Mouse (Mus musculus) stomach, embryonic 14.5 days (tissue): ENCODE results near the gene Ttll10. TPM values are rescaled to one million over a fixed set of nuclear protein-coding genes. Genes with fewer than 3 reads are reported as not detected.

ENCODE experiments used
- ATAC-seq: fragments of 200-750 bp; cut with Nextera tagmentation; 2 replicates; pipeline ENCODE4 v1.8.0; 2017; ENCODE audit warnings: low read depth, moderate TSS enrichment; ENCODE audit not compliant: insufficient number of reproducible peaks, insufficient read depth, low FRiP score
- H3K27ac ChIP-seq: fragments of 300-500 bp; sonication (generic); 2 replicates; pipeline ENCODE4 v1.5.1; 2014; ENCODE audit warnings: mild to moderate bottlenecking, low read length, moderate library complexity, mixed read lengths
- H3K27me3 ChIP-seq: fragments of 300-500 bp; sonication (generic); 2 replicates; pipeline ENCODE4 v1.6.1; 2014; ENCODE audit warnings: low read length, control low read depth, mixed read lengths; ENCODE audit not compliant: control insufficient read depth, insufficient read depth
- H3K36me3 ChIP-seq: fragments of 300-500 bp; sonication (generic); 2 replicates; pipeline ENCODE4 v1.6.1; 2014; ENCODE audit warnings: mild to moderate bottlenecking, control low read depth, low read length, moderate library complexity, mixed read lengths; ENCODE audit not compliant: control insufficient read depth, insufficient read depth
- H3K4me1 ChIP-seq: fragments of 300-500 bp; sonication (generic); 2 replicates; pipeline ENCODE4 v1.6.1; 2014; ENCODE audit warnings: low read length, control low read depth, mixed read lengths; ENCODE audit not compliant: control insufficient read depth, insufficient read depth
- H3K4me2 ChIP-seq: fragments of 300-500 bp; sonication (generic); replicated peaks from 2 replicates; pipeline ENCODE4 v1.6.1; 2014; ENCODE audit warnings: low read depth, low read length, control low read depth
- H3K4me3 ChIP-seq: fragments of 300-500 bp; sonication (generic); 2 replicates; pipeline ENCODE4 v1.5.1; 2014; ENCODE audit warnings: low read depth, low read length, control low read depth
- H3K9ac ChIP-seq: fragments of 300-500 bp; sonication (generic); replicated peaks from 2 replicates; pipeline ENCODE4 v1.6.1; 2014; ENCODE audit warnings: low read depth, mild to moderate bottlenecking, control low read depth, low read length, moderate library complexity, mixed read lengths
- H3K9me3 ChIP-seq: fragments of 300-500 bp; sonication (generic); 2 replicates; pipeline ENCODE4 v1.6.1; 2016; ENCODE audit warnings: low read depth, low read length, control low read depth; ENCODE audit not compliant: control insufficient read depth
- WGBS: fragments of 180-500 bp; shearing (Covaris S2); extraction: QIAGEN DNeasy Blood & Tissue Kit; methylation state at CpG from one replicate; pipeline ENCODE4 v1.1.7; 2014; 5-methylcytosine and 5-hydroxymethylcytosine counted together
- polyA plus RNA-seq: library from polyadenylated mRNA; unstranded; fragments of >200 nt; fragmentation: Nextera tagmentation; extraction: Ambion mirVana; gene quantifications from 2 replicates; pipeline ENCODE4 v1.2.1, GENCODE M21; 2014

Ttll10 gene
- polyA plus RNA-seq, result 6.0 and 6.2 TPM in 2 replicates

- Histone ChIP-seq H3K27ac (peak within 1 kb of the TSS; percentile 96), H3K27me3 (no peaks in the 10 kb centered on the region), H3K36me3 (no peaks in the 10 kb centered on the region), H3K4me1 (no peaks in the 10 kb centered on the region), H3K4me3 (peak within 1 kb of the TSS; percentile 37), H3K9ac (peak within 1 kb of the TSS; percentile 60), H3K9me3 (no peaks in the 10 kb centered on the region), H3K4me2 (peak within 1 kb of the TSS; percentile 42)
- WGBS, result 29% methylated on average over 5 of the region's 5 CpGs
- ATAC-seq, result peak; percentile 81
These were observed at the start of gene Ttll10 for GRCm38 (mm10) chr4:156059261-156059660. Gene Ttll10 (minus strand): TSS chr4:156059414.

- H3K27me3 ChIP-seq, result no peaks in the 10 kb centered on the region
- H3K36me3 ChIP-seq, result no peaks in the 10 kb centered on the region
- no peak overlapping the region for H3K9ac ChIP-seq
- no peaks in the 10 kb centered on the region for H3K9me3 ChIP-seq
- H3K4me1 ChIP-seq, result no peaks in the 10 kb centered on the region
- H3K27ac ChIP-seq, result no peak overlapping the region
- no peak overlapping the region for H3K4me2 ChIP-seq
- 62% methylated on average over 4 of the region's 4 CpGs for WGBS
- no peak overlapping the region for H3K4me3 ChIP-seq
- ATAC-seq, result no peak
These were observed 44.1 kb upstream of the Ttll10 start for GRCm38 (mm10) chr4:156103342-156103741.

GRCm38 (mm10) chr4:156101481-156101903 is 42.3 kb upstream of the Ttll10 start:
- Histone ChIP-seq H3K4me1 (no peaks in the 10 kb centered on the region), H3K4me2 (no peak overlapping the region), H3K4me3 (no peak overlapping the region), H3K36me3 (no peaks in the 10 kb centered on the region), H3K27ac (no peak overlapping the region), H3K27me3 (no peaks in the 10 kb centered on the region), H3K9me3 (no peaks in the 10 kb centered on the region), H3K9ac (no peak overlapping the region)
- 36% methylated on average over 3 of the region's 3 CpGs for WGBS
- ATAC-seq, result no peak

GRCm38 (mm10) chr4:156100501-156100900 is 41.3 kb upstream of the Ttll10 start:
- 0 out of 2 replicates have a peak, but pooled peaks have one; percentile 46 for ATAC-seq
- 68% methylated on average over 5 of the region's 5 CpGs for WGBS
- Histone ChIP-seq H3K9me3 (no peaks in the 10 kb centered on the region), H3K4me1 (no peaks in the 10 kb centered on the region), H3K9ac (no peak overlapping the region), H3K36me3 (no peaks in the 10 kb centered on the region), H3K4me3 (no peak overlapping the region), H3K4me2 (no peak overlapping the region), H3K27me3 (no peaks in the 10 kb centered on the region), H3K27ac (peak overlapping the region; percentile 13; the same call in 1 of the 2 replicates)

- no peaks in the 10 kb centered on the region for H3K27me3 ChIP-seq
- no peak overlapping the region for H3K4me3 ChIP-seq
- H3K9me3 ChIP-seq, result no peaks in the 10 kb centered on the region
- H3K36me3 ChIP-seq, result no peaks in the 10 kb centered on the region
- no peak overlapping the region for H3K9ac ChIP-seq
- H3K4me2 ChIP-seq, result no peak overlapping the region
- no peaks in the 10 kb centered on the region for H3K4me1 ChIP-seq
- no peak overlapping the region for H3K27ac ChIP-seq
- WGBS, result 68% methylated on average over 6 of the region's 6 CpGs
- ATAC-seq, result no peak
These were observed 40.2 kb upstream of the Ttll10 start for GRCm38 (mm10) chr4:156099427-156099826.

- 57% methylated on average over 9 of the region's 9 CpGs for WGBS
- Histone ChIP-seq H3K4me3 (no peak overlapping the region), H3K36me3 (no peaks in the 10 kb centered on the region), H3K4me1 (no peaks in the 10 kb centered on the region), H3K4me2 (no peak overlapping the region), H3K9me3 (no peaks in the 10 kb centered on the region), H3K27ac (no peak overlapping the region), H3K27me3 (no peaks in the 10 kb centered on the region), H3K9ac (no peak overlapping the region)
- ATAC-seq, result no peak
These were observed 38.7 kb upstream of the Ttll10 start for GRCm38 (mm10) chr4:156097770-156098366.

GRCm38 (mm10) chr4:156096191-156096590 is 37.0 kb upstream of the Ttll10 start:
- Histone ChIP-seq H3K27me3 (no peaks in the 10 kb centered on the region), H3K9me3 (no peaks in the 10 kb centered on the region), H3K4me3 (no peak overlapping the region), H3K4me2 (no peak overlapping the region), H3K9ac (no peak overlapping the region), H3K27ac (no peak overlapping the region), H3K36me3 (no peaks in the 10 kb centered on the region), H3K4me1 (no peaks in the 10 kb centered on the region)
- ATAC-seq, result no peak
- WGBS, result 83% methylated on average over 1 of the region's 1 CpGs

- Histone ChIP-seq H3K9ac (no peak overlapping the region), H3K4me1 (no peaks in the 10 kb centered on the region), H3K4me2 (no peak overlapping the region), H3K9me3 (no peaks in the 10 kb centered on the region), H3K4me3 (no peak overlapping the region), H3K36me3 (no peaks in the 10 kb centered on the region), H3K27ac (no peak overlapping the region), H3K27me3 (no peaks in the 10 kb centered on the region)
- WGBS, result 72% methylated on average over 5 of the region's 5 CpGs
- ATAC-seq, result no peak
These were observed 34.5 kb upstream of the Ttll10 start for GRCm38 (mm10) chr4:156093758-156094157.

- no peak for ATAC-seq
These were observed 33.6 kb upstream of the Ttll10 start for GRCm38 (mm10) chr4:156092765-156093164.

More at GRCm38 (mm10) chr4:156092765-156093164, 33.6 kb upstream of the Ttll10 start:
- H3K9ac ChIP-seq, result no peak overlapping the region
- H3K9me3 ChIP-seq, result no peaks in the 10 kb centered on the region
- no peak overlapping the region for H3K27ac ChIP-seq
- H3K4me1 ChIP-seq, result no peaks in the 10 kb centered on the region
- H3K4me2 ChIP-seq, result no peak overlapping the region
- H3K27me3 ChIP-seq, result no peaks in the 10 kb centered on the region
- no peaks in the 10 kb centered on the region for H3K36me3 ChIP-seq
- WGBS, result 80% methylated on average over 1 of the region's 1 CpGs
- no peak overlapping the region for H3K4me3 ChIP-seq
